In genomic region chr10:78461767-78462166, GRCm38 (mm10) we compare ENCODE assay signal across 18 mouse cellular contexts. TPM values are rescaled to one million over a fixed set of nuclear protein-coding genes. Genes with fewer than 3 reads are reported as not detected.
DNase-seq lines count a peak whose midpoint lies in the region; ATAC-seq and TF ChIP-seq lines count a peak whose summit lies in the region.
"Had no signal": no experiment of that assay in that cellular context is flagged by ENCODE, and none has a peak within 500 bp of the region (broad histone marks: within the 10 kb centered on the region; RNA-seq: fewer than 3 reads in every experiment).

No protein-coding gene starts in this region.

- no peak overlapping the region for H3K27ac ChIP-seq in hindbrain, postnatal 0 days
- no peak overlapping the region for H3K27ac ChIP-seq in hindbrain, embryonic 16.5 days (ENCODE audit: low read depth, low read length)
- no peak overlapping the region for H3K27ac ChIP-seq in midbrain, postnatal 0 days (ENCODE audit: low read depth, low read length)
- no peak overlapping the region for H3K27ac ChIP-seq in midbrain, embryonic 15.5 days
- 0 out of 2 replicates have a peak overlapping the region, but pooled peaks have one; percentile 40 for H3K27ac ChIP-seq in cortical plate, adult 2 months (ENCODE audit: insufficient read depth, low read length)
- H3K27ac ChIP-seq: embryonic facial prominence, embryonic 15.5 days; hindbrain, embryonic 13.5 days; liver, embryonic 13.5 days; midbrain, embryonic 13.5 days had no signal

- 77% methylated on average over 4 of the region's 4 CpGs for WGBS in hindbrain, postnatal 0 days
- 78% methylated on average over 4 of the region's 4 CpGs for WGBS in hindbrain, embryonic 16.5 days
- 65% methylated on average over 4 of the region's 4 CpGs for WGBS in midbrain, postnatal 0 days
- WGBS in midbrain, embryonic 15.5 days = 81% methylated on average over 4 of the region's 4 CpGs

- H3K9ac ChIP-seq in hindbrain, postnatal 0 days (replicated peaks; ENCODE audit: low read length) = no peak overlapping the region
- H3K9ac ChIP-seq in hindbrain, embryonic 16.5 days (ENCODE audit: low read depth, low read length) = no peak overlapping the region
- no peak overlapping the region for H3K9ac ChIP-seq in midbrain, postnatal 0 days (replicated peaks; ENCODE audit: low read length, poor library complexity, severe bottlenecking)
- no peak overlapping the region for H3K9ac ChIP-seq in midbrain, embryonic 15.5 days
- H3K9ac ChIP-seq: embryonic facial prominence, embryonic 15.5 days; heart, embryonic 12.5 days; hindbrain, embryonic 13.5 days; liver, embryonic 13.5 days; midbrain, embryonic 13.5 days had no signal

- H3K36me3 ChIP-seq in hindbrain, postnatal 0 days (ENCODE audit: insufficient read depth, low read length) = no peaks in the 10 kb centered on the region
- no peaks in the 10 kb centered on the region for H3K36me3 ChIP-seq in hindbrain, embryonic 16.5 days (ENCODE audit: control insufficient read depth, insufficient read depth, low read length)
- H3K36me3 ChIP-seq in midbrain, postnatal 0 days (ENCODE audit: insufficient read depth, low read length) = no peaks in the 10 kb centered on the region
- H3K36me3 ChIP-seq in midbrain, embryonic 15.5 days (replicated peaks) = no peaks in the 10 kb centered on the region
- H3K36me3 ChIP-seq in E14TG2a.4 (ENCODE audit: insufficient read depth, low read length) = no peaks in the 10 kb centered on the region; the same call in 1 of the 2 replicates
- H3K36me3 ChIP-seq: embryonic facial prominence, embryonic 15.5 days; heart, embryonic 12.5 days; hindbrain, embryonic 13.5 days; liver, embryonic 13.5 days; midbrain, embryonic 13.5 days had no signal

- H3K9me3 ChIP-seq in hindbrain, postnatal 0 days (ENCODE audit: low read length) = no peaks in the 10 kb centered on the region
- no peaks in the 10 kb centered on the region for H3K9me3 ChIP-seq in hindbrain, embryonic 16.5 days (ENCODE audit: control insufficient read depth, low read length)
- H3K9me3 ChIP-seq in midbrain, postnatal 0 days (ENCODE audit: low read length) = no peaks in the 10 kb centered on the region
- H3K9me3 ChIP-seq in midbrain, embryonic 15.5 days = no peaks in the 10 kb centered on the region
- no peaks in the 10 kb centered on the region for H3K9me3 ChIP-seq in E14TG2a.4 (ENCODE audit: low read length)
- H3K9me3 ChIP-seq: embryonic facial prominence, embryonic 15.5 days; heart, embryonic 12.5 days; hindbrain, embryonic 13.5 days; liver, embryonic 13.5 days; midbrain, embryonic 13.5 days had no signal

- no peak for DNase-seq in hindbrain, postnatal 0 days (ENCODE audit: low spot score)
- no peak for DNase-seq in midbrain, postnatal 0 days (ENCODE audit: low spot score)
- DNase-seq in frontal cortex, postnatal 14 days (ENCODE audit: low spot score in 2 of 2) = no peak
- DNase-seq: adrenal gland, postnatal 14 days; kidney, postnatal 10 days; liver, embryonic 13.5 days; right cerebral cortex, postnatal 25 days had no signal

- TF ChIP-seq CTCF in hindbrain, postnatal 0 days (IDR thresholded peaks at IDR 0.05; ENCODE audit: low read depth) = peak; percentile 44
- peak; percentile 40; the same call in 1 of the 2 replicates for TF ChIP-seq CTCF in midbrain, postnatal 0 days (IDR thresholded peaks at IDR 0.05)
- peak; percentile 60 for TF ChIP-seq CTCF in E14TG2a.4 (conservative IDR thresholded peaks at IDR 0.05; ENCODE audit: low read length)
- peak; percentile 40 for TF ChIP-seq CTCF in cortical plate, adult 2 months (IDR thresholded peaks at IDR 0.05; ENCODE audit: extremely low read depth, insufficient read depth, low read length)

- ATAC-seq in hindbrain, postnatal 0 days = no peak
- ATAC-seq in hindbrain, embryonic 16.5 days = no peak
- no peak for ATAC-seq in midbrain, postnatal 0 days (ENCODE audit: low FRiP score)
- no peak for ATAC-seq in midbrain, embryonic 15.5 days (replicated peaks)
- ATAC-seq in erythroid progenitor cell, adult 5-6 weeks (replicated peaks; ENCODE audit: low FRiP score, poor library complexity, severe bottlenecking) = no peak
- ATAC-seq: midbrain, embryonic 13.5 days had no signal

- H3K4me3 ChIP-seq in hindbrain, postnatal 0 days (ENCODE audit: low read length) = no peak overlapping the region
- no peak overlapping the region for H3K4me3 ChIP-seq in hindbrain, embryonic 16.5 days (ENCODE audit: low read length)
- no peak overlapping the region for H3K4me3 ChIP-seq in midbrain, postnatal 0 days (ENCODE audit: low read depth, low read length)
- H3K4me3 ChIP-seq in midbrain, embryonic 15.5 days = no peak overlapping the region
- no peak overlapping the region for H3K4me3 ChIP-seq in E14TG2a.4 (replicated peaks; ENCODE audit: low read length)
- H3K4me3 ChIP-seq in cortical plate, adult 2 months (ENCODE audit: insufficient read depth, low read length) = no peak overlapping the region
- H3K4me3 ChIP-seq: embryonic facial prominence, embryonic 15.5 days; heart, embryonic 12.5 days; hindbrain, embryonic 13.5 days; liver, embryonic 13.5 days; midbrain, embryonic 13.5 days had no signal

- peaks cover 5% of the 10 kb centered on the region; the same call in 1 of the 2 replicates for H3K4me1 ChIP-seq in hindbrain, postnatal 0 days (ENCODE audit: insufficient read depth, low read length)
- peaks cover 32% of the 10 kb centered on the region for H3K4me1 ChIP-seq in hindbrain, embryonic 16.5 days (ENCODE audit: control insufficient read depth, insufficient read depth, low read depth, low read length)
- H3K4me1 ChIP-seq in midbrain, postnatal 0 days (ENCODE audit: insufficient read depth, low read length) = peaks cover 8% of the 10 kb centered on the region
- peaks cover 37% of the 10 kb centered on the region for H3K4me1 ChIP-seq in midbrain, embryonic 15.5 days
- H3K4me1 ChIP-seq in E14TG2a.4 (replicated peaks; ENCODE audit: low read depth, low read length) = peaks cover 73% of the 10 kb centered on the region
- H3K4me1 ChIP-seq in cortical plate, adult 2 months (ENCODE audit: control insufficient read depth, insufficient read depth, low read length) = peaks cover 13% of the 10 kb centered on the region

- H3K27me3 ChIP-seq in hindbrain, postnatal 0 days (ENCODE audit: insufficient read depth, low read length) = no peaks in the 10 kb centered on the region
- H3K27me3 ChIP-seq in hindbrain, embryonic 16.5 days (replicated peaks; ENCODE audit: control insufficient read depth, insufficient read depth, low read length) = no peaks in the 10 kb centered on the region
- H3K27me3 ChIP-seq in midbrain, postnatal 0 days (ENCODE audit: insufficient read depth, low read length) = no peaks in the 10 kb centered on the region
- H3K27me3 ChIP-seq in midbrain, embryonic 15.5 days (replicated peaks) = no peaks in the 10 kb centered on the region
- peaks cover 41% of the 10 kb centered on the region for H3K27me3 ChIP-seq in E14TG2a.4 (ENCODE audit: insufficient read depth, low read length)
- H3K27me3 ChIP-seq: embryonic facial prominence, embryonic 15.5 days; liver, embryonic 13.5 days had no signal

- no peak for TF ChIP-seq POLR2A in cortical plate, adult 2 months (IDR thresholded peaks at IDR 0.05; ENCODE audit: extremely low read depth, insufficient read depth, low read length)

- no peak overlapping the region for H3K4me2 ChIP-seq in hindbrain, postnatal 0 days (ENCODE audit: low read depth, low read length)
- H3K4me2 ChIP-seq in hindbrain, embryonic 16.5 days (ENCODE audit: low read length) = no peak overlapping the region
- no peak overlapping the region for H3K4me2 ChIP-seq in midbrain, postnatal 0 days (ENCODE audit: low read depth, low read length, poor library complexity, severe bottlenecking)
- no peak overlapping the region for H3K4me2 ChIP-seq in midbrain, embryonic 15.5 days
- H3K4me2 ChIP-seq: embryonic facial prominence, embryonic 15.5 days; heart, embryonic 12.5 days; hindbrain, embryonic 13.5 days; liver, embryonic 13.5 days; midbrain, embryonic 13.5 days had no signal

RNA-seq across cellular contexts. Expression of gene Pdxk, which starts 3.0 kb away (rescaled TPM):
- total RNA-seq in hindbrain, postnatal 0 days (2014; rRNA removed) = 63.1 and 70.7 TPM in 2 replicates
- polyA plus RNA-seq in hindbrain, postnatal 0 days (2015; fragmentation: Nextera tagmentation; extraction: Ambion mirVana) = 42.8 and 45.8 TPM in 2 replicates
- polyA plus RNA-seq in hindbrain, embryonic 16.5 days (2015; fragmentation: Nextera tagmentation; extraction: Ambion mirVana) = 52.5 and 59.5 TPM in 2 replicates
- total RNA-seq in midbrain, postnatal 0 days (2014; rRNA removed) = 73.9 and 74.7 TPM in 2 replicates
- polyA plus RNA-seq in midbrain, postnatal 0 days (2015; fragmentation: Nextera tagmentation; extraction: Ambion mirVana) = 52.6 and 59.3 TPM in 2 replicates
- 48.9 and 52.3 TPM in 2 replicates for polyA plus RNA-seq in midbrain, embryonic 15.5 days (2015; fragmentation: Nextera tagmentation; extraction: Ambion mirVana)
- 76.7 and 77.7 TPM in 2 replicates for polyA plus RNA-seq in cortical plate, adult 2 months (2012; rRNA removed)
- total RNA-seq in erythroid progenitor cell, adult 5-6 weeks (2015; ENCODE audit: low replicate concordance) = 1.1 and 3.4 TPM in 2 replicates
- 0.90 and 2.6 TPM in 2 replicates for total RNA-seq in erythroid progenitor cell, adult 5-6 weeks (2017; ENCODE audit: low replicate concordance)

RNA-seq across cellular contexts. Expression of gene Cstb, which starts 36.3 kb away (rescaled TPM):
- total RNA-seq in hindbrain, postnatal 0 days (2014; rRNA removed) = 80.6 and 84.4 TPM in 2 replicates
- polyA plus RNA-seq in hindbrain, postnatal 0 days (2015; fragmentation: Nextera tagmentation; extraction: Ambion mirVana) = 147 and 148 TPM in 2 replicates
- 86.1 and 102 TPM in 2 replicates for polyA plus RNA-seq in hindbrain, embryonic 16.5 days (2015; fragmentation: Nextera tagmentation; extraction: Ambion mirVana)
- 89.2 and 104 TPM in 2 replicates for total RNA-seq in midbrain, postnatal 0 days (2014; rRNA removed)
- polyA plus RNA-seq in midbrain, postnatal 0 days (2015; fragmentation: Nextera tagmentation; extraction: Ambion mirVana) = 126 and 131 TPM in 2 replicates
- polyA plus RNA-seq in midbrain, embryonic 15.5 days (2015; fragmentation: Nextera tagmentation; extraction: Ambion mirVana) = 83.9 and 92.7 TPM in 2 replicates
- 69.3 and 78.3 TPM in 2 replicates for polyA plus RNA-seq in cortical plate, adult 2 months (2012; rRNA removed)
- 14.3 TPM in 1 of 2 replicates, not detected in the other for total RNA-seq in erythroid progenitor cell, adult 5-6 weeks (2015; ENCODE audit: low replicate concordance)
- total RNA-seq in erythroid progenitor cell, adult 5-6 weeks (2017; ENCODE audit: low replicate concordance) = 6.7 TPM in 1 of 2 replicates, not detected in the other

RNA-seq across cellular contexts. Expression of gene Rrp1, which starts 48.9 kb away (rescaled TPM):
- 176 and 179 TPM in 2 replicates for total RNA-seq in hindbrain, postnatal 0 days (2014; rRNA removed)
- 429 and 435 TPM in 2 replicates for polyA plus RNA-seq in hindbrain, postnatal 0 days (2015; fragmentation: Nextera tagmentation; extraction: Ambion mirVana)
- polyA plus RNA-seq in hindbrain, embryonic 16.5 days (2015; fragmentation: Nextera tagmentation; extraction: Ambion mirVana) = 422 and 440 TPM in 2 replicates
- 219 and 237 TPM in 2 replicates for total RNA-seq in midbrain, postnatal 0 days (2014; rRNA removed)
- 439 and 462 TPM in 2 replicates for polyA plus RNA-seq in midbrain, postnatal 0 days (2015; fragmentation: Nextera tagmentation; extraction: Ambion mirVana)
- 419 and 432 TPM in 2 replicates for polyA plus RNA-seq in midbrain, embryonic 15.5 days (2015; fragmentation: Nextera tagmentation; extraction: Ambion mirVana)
- polyA plus RNA-seq in cortical plate, adult 2 months (2012; rRNA removed) = 519 and 613 TPM in 2 replicates
- total RNA-seq in erythroid progenitor cell, adult 5-6 weeks (2015; ENCODE audit: low replicate concordance) = 23.1 and 56.2 TPM in 2 replicates
- total RNA-seq in erythroid progenitor cell, adult 5-6 weeks (2017; ENCODE audit: low replicate concordance) = 61.2 and 63.2 TPM in 2 replicates

RNA-seq across cellular contexts. Expression of gene Olfr1358, which starts 55.5 kb away (rescaled TPM):
- total RNA-seq in hindbrain, postnatal 0 days (2014; rRNA removed) = not detected in 2 replicates
- not detected in 2 replicates for polyA plus RNA-seq in hindbrain, postnatal 0 days (2015; fragmentation: Nextera tagmentation; extraction: Ambion mirVana)
- polyA plus RNA-seq in hindbrain, embryonic 16.5 days (2015; fragmentation: Nextera tagmentation; extraction: Ambion mirVana) = not detected in 2 replicates
- not detected in 2 replicates for total RNA-seq in midbrain, postnatal 0 days (2014; rRNA removed)
- polyA plus RNA-seq in midbrain, postnatal 0 days (2015; fragmentation: Nextera tagmentation; extraction: Ambion mirVana) = not detected in 2 replicates
- not detected in 2 replicates for polyA plus RNA-seq in midbrain, embryonic 15.5 days (2015; fragmentation: Nextera tagmentation; extraction: Ambion mirVana)
- polyA plus RNA-seq in cortical plate, adult 2 months (2012; rRNA removed) = not detected in 2 replicates
- not detected in 2 replicates for total RNA-seq in erythroid progenitor cell, adult 5-6 weeks (2015; ENCODE audit: low replicate concordance)
- total RNA-seq in erythroid progenitor cell, adult 5-6 weeks (2017; ENCODE audit: low replicate concordance) = not detected in 2 replicates
- total RNA-seq: adrenal gland, postnatal 14 days had no signal
- polyA plus RNA-seq: embryonic facial prominence, embryonic 15.5 days; frontal cortex, adult 2 months; heart, embryonic 12.5 days; hindbrain, embryonic 13.5 days; liver, embryonic 13.5 days; midbrain, embryonic 13.5 days; neural tube, embryonic 14.5 days had no signal
